Mouse (Mus musculus) kidney, embryonic 15.5 days (tissue): ENCODE measurements around the gene Ncoa3. TPM values are rescaled to one million over a fixed set of nuclear protein-coding genes. Genes with fewer than 3 reads are reported as not detected.
A peak's percentile ranks its signal among the peaks of the same experiment; 100 is the strongest.

Experiments
- ATAC-seq: fragments of 200-750 bp; cut with Nextera tagmentation; replicated peaks from 2 replicates; pipeline ENCODE4 v1.8.0; 2017; ENCODE audit warnings: moderate TSS enrichment; ENCODE audit not compliant: low FRiP score
- H3K27ac ChIP-seq: fragments of 300-500 bp; sonication (generic); 2 replicates; pipeline ENCODE4 v1.5.1; 2015; ENCODE audit warnings: mild to moderate bottlenecking, inconsistent platforms
- H3K27me3 ChIP-seq: fragments of 300-500 bp; sonication (generic); 2 replicates; pipeline ENCODE4 v1.6.1; 2015; ENCODE audit warnings: inconsistent platforms
- H3K36me3 ChIP-seq: fragments of 300-500 bp; sonication (generic); 2 replicates; pipeline ENCODE4 v1.6.1; 2015; ENCODE audit warnings: inconsistent platforms
- H3K4me1 ChIP-seq: fragments of 300-500 bp; sonication (generic); 2 replicates; pipeline ENCODE4 v1.6.1; 2015; ENCODE audit warnings: inconsistent platforms
- H3K4me2 ChIP-seq: fragments of 300-500 bp; sonication (generic); 2 replicates; pipeline ENCODE4 v1.6.1; 2015; ENCODE audit warnings: moderate library complexity, mild to moderate bottlenecking, inconsistent platforms
- H3K4me3 ChIP-seq: fragments of 300-500 bp; sonication (generic); replicated peaks from 2 replicates; pipeline ENCODE4 v1.5.1; 2015; ENCODE audit warnings: mild to moderate bottlenecking, inconsistent platforms
- H3K9ac ChIP-seq: fragments of 300-500 bp; sonication (generic); 2 replicates; pipeline ENCODE4 v1.6.1; 2015; ENCODE audit warnings: mild to moderate bottlenecking, inconsistent platforms
- H3K9me3 ChIP-seq: fragments of 300-500 bp; sonication (generic); replicated peaks from 2 replicates; pipeline ENCODE4 v1.6.1; 2016; ENCODE audit warnings: inconsistent platforms
- WGBS: fragments of 180-500 bp; shearing (Covaris S2); methylation state at CpG from one replicate; pipeline ENCODE4 v1.1.7; 2015; ENCODE audit warnings: mixed read lengths; 5-methylcytosine and 5-hydroxymethylcytosine counted together
- polyA plus RNA-seq: library from polyadenylated mRNA; unstranded; fragments of >200 nt; fragmentation: Nextera tagmentation; extraction: Ambion mirVana; gene quantifications from 2 replicates; pipeline ENCODE4 v1.2.1, GENCODE M21; 2015

The Ncoa3 gene
- polyA plus RNA-seq, 1 experiment from 2014 or later: 19.2 TPM

DNA sequence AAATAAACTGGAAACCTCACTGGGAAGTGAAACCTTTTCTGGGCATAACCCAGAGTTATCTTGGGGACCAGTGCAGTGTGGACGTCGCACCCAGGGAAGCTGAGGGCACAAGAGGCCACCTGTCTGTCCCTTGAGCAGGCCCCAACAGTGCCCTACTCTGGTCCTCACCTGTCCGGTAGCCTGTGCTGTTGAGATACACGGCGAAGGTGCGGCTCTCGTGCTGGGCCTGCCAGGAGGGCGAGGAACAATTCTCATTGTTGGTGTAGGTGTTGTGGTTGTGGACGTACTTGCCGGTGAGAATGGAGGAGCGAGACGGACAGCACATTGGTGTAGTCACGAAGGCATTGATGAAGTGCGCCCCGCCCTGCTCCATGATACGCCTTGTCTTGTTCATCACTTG is 124.3 kb downstream of the Ncoa3 start:
- H3K27me3 ChIP-seq: no peaks in the 10 kb centered on the region
- H3K36me3 ChIP-seq: peaks cover 16% of the 10 kb centered on the region
- no peaks in the 10 kb centered on the region for H3K9me3 ChIP-seq
- no peak overlapping the region for H3K9ac ChIP-seq
- H3K4me1 ChIP-seq: peaks cover 30% of the 10 kb centered on the region
- H3K4me2 ChIP-seq: no peak overlapping the region
- H3K27ac ChIP-seq: peak overlapping the region; percentile 78
- 90% methylated on average over 16 of the region's 16 CpGs for WGBS
- H3K4me3 ChIP-seq: no peak overlapping the region
- ATAC-seq: no peak

DNA sequence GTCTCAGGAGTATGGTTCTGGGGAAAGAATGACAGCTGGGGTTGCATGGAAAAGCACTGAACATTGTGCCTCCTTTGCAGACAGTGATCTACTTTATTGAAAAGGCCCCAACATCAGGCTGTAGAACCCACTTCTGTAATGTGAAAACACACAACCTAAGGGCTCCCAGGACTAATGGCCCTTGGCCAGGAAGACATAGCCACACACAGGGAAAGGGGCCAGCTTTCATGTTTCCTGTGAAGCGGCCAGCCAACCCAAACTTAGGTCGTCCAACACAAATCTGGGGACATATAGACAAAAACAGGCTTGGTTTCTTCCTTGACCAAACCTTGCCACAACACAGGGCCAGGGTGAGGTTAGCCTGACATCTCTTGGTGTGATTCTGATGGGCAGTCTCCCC is 127.6 kb downstream of the Ncoa3 start:
- Histone ChIP-seq H3K4me2 (no peak overlapping the region), H3K4me1 (peaks cover 23% of the 10 kb centered on the region), H3K27ac (no peak overlapping the region), H3K4me3 (no peak overlapping the region), H3K36me3 (peaks cover 19% of the 10 kb centered on the region), H3K27me3 (no peaks in the 10 kb centered on the region), H3K9me3 (no peaks in the 10 kb centered on the region), H3K9ac (no peak overlapping the region)
- ATAC-seq: no peak
- 78% methylated on average over 2 of the region's 2 CpGs for WGBS

DNA sequence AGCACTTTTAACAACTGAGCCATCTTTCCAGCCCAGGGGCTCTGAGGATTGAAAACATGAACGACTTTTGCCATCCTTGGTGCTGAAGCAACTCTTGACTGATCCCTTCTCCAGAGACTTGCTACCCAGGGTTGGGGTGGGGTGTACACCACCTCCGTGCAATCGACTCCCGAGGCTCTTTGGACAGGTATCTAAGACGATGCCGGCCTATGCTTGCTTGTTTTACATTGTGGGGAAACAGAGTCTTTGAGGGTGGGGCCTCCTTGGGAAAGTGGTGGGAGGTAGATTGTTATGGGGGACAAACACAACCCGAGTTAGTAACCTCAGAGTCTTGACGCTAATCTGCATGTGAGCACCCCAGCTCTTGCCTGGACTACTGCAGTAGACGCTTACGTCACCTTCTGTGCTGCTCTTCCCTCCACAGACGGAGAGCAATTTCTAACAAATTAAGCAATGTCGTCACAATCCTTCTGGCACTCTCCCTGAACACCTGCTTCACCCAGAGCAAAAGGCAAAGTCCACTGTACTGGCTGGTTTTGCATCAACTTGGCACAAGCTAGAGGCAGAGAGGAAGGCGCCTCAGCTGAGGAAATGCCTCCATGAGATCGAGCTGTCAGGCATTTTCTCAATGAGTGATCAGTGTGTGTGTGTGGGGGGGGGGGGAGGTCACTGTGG is 129.4 kb downstream of the Ncoa3 start:
- no peak overlapping the region for H3K4me3 ChIP-seq
- 83% methylated on average over 14 of the region's 14 CpGs for WGBS
- no peak overlapping the region for H3K27ac ChIP-seq
- H3K27me3 ChIP-seq: no peaks in the 10 kb centered on the region
- no peaks in the 10 kb centered on the region for H3K9me3 ChIP-seq
- ATAC-seq: no peak
- peaks cover 23% of the 10 kb centered on the region for H3K4me1 ChIP-seq
- H3K36me3 ChIP-seq: peaks cover 8% of the 10 kb centered on the region
- H3K9ac ChIP-seq: no peak overlapping the region
- no peak overlapping the region for H3K4me2 ChIP-seq

DNA sequence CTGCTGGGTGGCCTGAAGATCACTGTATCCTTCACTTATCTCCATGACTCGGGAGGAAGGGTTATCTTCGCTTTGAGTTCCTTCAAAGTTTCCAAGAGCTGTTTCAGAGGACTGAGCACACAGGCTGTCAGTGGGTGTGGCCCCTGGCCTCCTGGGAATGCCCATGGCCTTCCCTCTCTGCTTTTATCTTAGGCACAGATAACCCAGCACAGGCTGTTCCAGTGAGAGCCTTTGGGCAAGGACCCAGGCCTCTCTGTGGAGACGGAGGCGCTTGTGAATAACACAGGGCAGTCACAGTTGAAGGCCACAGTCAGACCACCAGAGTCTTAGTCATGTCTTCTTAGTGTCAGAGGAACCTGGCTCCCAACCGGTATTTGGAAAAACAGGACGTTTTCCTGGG is 130.3 kb downstream of the Ncoa3 start:
- Histone ChIP-seq H3K4me1 (peaks cover 29% of the 10 kb centered on the region), H3K4me2 (no peak overlapping the region), H3K36me3 (peaks cover 7% of the 10 kb centered on the region; the same call in 1 of the 2 replicates), H3K27ac (0 out of 2 replicates have a peak overlapping the region, but pooled peaks have one; percentile 3), H3K27me3 (no peaks in the 10 kb centered on the region), H3K9ac (no peak overlapping the region), H3K4me3 (no peak overlapping the region), H3K9me3 (no peaks in the 10 kb centered on the region)
- 84% methylated on average over 6 of the region's 6 CpGs for WGBS
- no peak for ATAC-seq

Other genes starting within 250 kb of the Ncoa3 start
- 67.1 and 68.3 TPM in 2 replicates for gene Zmynd8, start 93.6 kb upstream of the Ncoa3 start, polyA plus RNA-seq
- 61.0 and 65.3 TPM in 2 replicates for gene Sulf2, start 163.0 kb downstream of the Ncoa3 start, polyA plus RNA-seq